Mouse (Mus musculus): ENCODE measurements at regions not wholly inside any gene's neighbourhood (a gene's known extent, or its start where the extent isn't known, plus 50 kb on each side); places are given as distances from the start of the nearest gene placed in this dataset.

DNA sequence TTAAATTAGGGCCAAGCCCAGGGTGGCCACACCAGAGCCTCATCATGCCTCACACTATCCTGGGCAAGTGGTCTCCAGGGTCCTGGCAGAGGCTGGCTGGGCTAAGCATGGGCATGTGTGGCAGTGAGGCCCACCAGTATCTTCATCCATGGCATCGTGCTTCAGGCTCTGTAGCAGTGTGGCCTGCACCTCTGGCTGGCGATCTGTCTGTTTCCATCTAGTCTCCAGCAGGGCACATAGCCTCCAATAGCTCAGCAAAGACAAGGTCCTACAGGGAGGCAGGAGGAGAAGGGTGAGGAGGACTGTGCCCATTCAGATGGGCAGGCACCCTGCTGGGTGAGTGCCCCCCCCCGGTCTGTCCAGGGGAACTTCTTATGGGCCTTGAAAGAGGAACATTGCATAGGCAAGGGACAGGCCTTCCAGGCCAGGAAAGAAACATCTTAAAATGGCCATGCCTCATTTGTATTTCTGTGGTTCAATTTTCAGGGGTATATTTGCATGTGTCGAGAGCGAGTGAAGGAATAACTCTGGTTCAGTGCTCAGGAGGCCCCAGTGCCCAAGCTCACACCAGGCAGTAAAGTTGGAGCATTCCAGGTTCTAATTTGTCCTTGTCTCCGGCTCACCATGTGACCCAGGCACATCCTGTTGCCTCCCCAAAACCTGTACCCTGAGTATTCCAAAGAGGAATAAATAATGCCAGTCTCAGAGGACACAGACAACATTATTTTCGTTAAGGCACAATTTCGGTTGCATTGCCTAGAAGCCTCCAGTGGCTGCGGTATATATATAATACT lies 60.4 kb upstream of the Ppara start:
- DNase-seq (ENCODE audit: low spot score in 2 of 2): no peak

- no peak for DNase-seq (ENCODE audit: low spot score in 2 of 2)
Observed at GRCm38 (mm10) chr15:85675126-85675525, 59.7 kb upstream of the Ppara start.

GRCm38 (mm10) chr15:85675736-85676135 lies 59.0 kb upstream of the Ppara start:
- no peak for DNase-seq (ENCODE audit: low spot score in 2 of 2)

GRCm38 (mm10) chr15:85676156-85676555 lies 58.6 kb upstream of the Ppara start:
- no peak for DNase-seq (ENCODE audit: low spot score in 2 of 2)

GRCm38 (mm10) chr15:85676871-85677270 lies 57.9 kb upstream of the Ppara start:
- no peak for DNase-seq (ENCODE audit: low spot score in 2 of 2)

DNA sequence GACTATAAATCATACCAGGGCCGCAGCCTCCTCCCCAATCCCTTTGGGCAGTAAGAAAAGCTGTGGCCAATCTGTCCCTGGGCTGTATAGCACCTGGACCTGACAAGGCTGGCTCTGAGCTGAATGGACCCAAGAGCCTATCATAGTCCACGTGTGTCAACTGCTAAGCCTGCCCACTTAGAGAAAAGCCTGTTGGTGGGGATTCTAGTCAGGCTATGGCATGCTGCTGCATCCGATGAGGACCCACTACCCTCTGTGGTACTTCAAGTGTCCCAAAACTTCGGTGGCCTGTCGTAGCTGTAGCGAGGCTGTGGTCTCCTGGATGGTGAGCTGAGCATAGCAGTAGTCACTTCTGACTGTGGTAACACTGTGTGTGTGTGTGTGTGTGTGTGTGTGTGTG lies 57.4 kb upstream of the Ppara start:
- DNase-seq (ENCODE audit: low spot score in 2 of 2): no peak

DNA sequence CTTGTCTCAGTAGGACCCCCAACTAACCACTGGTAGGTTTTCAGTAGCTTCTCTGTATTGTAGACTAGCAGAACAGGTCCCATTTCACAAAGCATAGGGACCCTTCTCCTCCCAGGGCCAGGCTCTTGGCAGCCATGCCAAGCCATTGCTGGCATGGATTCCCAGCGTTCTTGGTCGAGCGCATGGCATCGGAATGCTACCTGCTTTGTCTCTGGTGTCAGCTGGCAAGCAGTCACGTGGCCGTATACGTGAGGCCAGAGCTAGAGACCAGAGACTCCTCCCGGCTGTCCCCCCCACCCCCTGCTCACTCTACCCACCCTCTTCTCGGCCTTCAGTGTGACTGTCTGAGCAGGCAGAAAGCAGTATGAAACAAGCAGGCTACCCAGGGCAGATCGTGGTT lies 56.9 kb upstream of the Ppara start:
- peak; percentile 85 to 91 for DNase-seq (ENCODE audit: low spot score in 2 of 2)

GRCm38 (mm10) chr15:85678351-85678895 lies 56.4 kb upstream of the Ppara start:
- peak in 1 of 2 experiments; percentile 50 for DNase-seq (ENCODE audit: low spot score in 2 of 2)

GRCm38 (mm10) chr15:85678981-85679708 lies 55.6 kb upstream of the Ppara start:
- DNase-seq (ENCODE audit: low spot score in 2 of 2): peak; percentile 91 to 92

GRCm38 (mm10) chr15:85679864-85680428 lies 54.8 kb upstream of the Ppara start:
- peak in 1 of 2 experiments; percentile 54 for DNase-seq (ENCODE audit: low spot score in 2 of 2)

- peak in 1 of 2 experiments; percentile 59 for DNase-seq (ENCODE audit: low spot score in 2 of 2)
Observed at GRCm38 (mm10) chr15:85680460-85681224, 54.1 kb upstream of the Ppara start.

DNA sequence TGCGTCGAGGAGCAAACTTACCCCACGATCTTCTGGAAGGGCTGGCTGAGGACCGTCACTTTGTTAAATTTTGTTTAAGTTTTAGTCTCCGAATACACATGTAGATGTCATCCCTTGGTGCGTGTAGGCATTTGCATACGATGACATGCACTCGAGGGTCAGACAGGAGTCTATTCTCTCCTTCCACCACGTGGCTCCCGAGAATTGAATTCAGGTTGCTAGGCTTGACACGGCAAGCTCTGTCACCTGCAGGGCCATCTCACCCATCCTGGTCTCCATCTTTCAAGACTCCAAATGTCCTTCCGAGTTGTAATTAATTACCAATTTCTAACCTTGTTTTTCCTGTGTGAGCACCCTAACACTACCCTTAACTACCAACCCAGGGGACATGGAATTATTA lies 52.7 kb upstream of the Ppara start:
- DNase-seq (ENCODE audit: low spot score in 2 of 2): no peak

DNA sequence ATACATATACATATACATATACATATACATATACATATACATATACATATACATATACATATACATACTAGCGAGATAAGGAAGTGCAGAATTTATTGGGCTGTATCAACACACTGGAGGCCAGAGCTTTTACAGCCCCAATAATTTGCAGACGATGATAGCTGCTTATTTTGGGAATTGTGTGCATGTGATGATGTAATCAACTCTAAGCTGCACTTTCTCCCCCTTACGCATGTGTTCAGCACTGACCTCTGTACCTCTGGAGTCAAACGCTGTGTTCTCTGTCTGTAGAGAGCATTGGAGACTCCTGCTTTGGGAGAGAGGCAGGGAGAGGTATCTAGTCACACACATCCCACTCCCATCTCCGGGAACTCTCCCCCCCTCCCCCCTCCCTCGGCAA lies 52.0 kb upstream of the Ppara start:
- no peak for DNase-seq (ENCODE audit: low spot score in 2 of 2)

DNA sequence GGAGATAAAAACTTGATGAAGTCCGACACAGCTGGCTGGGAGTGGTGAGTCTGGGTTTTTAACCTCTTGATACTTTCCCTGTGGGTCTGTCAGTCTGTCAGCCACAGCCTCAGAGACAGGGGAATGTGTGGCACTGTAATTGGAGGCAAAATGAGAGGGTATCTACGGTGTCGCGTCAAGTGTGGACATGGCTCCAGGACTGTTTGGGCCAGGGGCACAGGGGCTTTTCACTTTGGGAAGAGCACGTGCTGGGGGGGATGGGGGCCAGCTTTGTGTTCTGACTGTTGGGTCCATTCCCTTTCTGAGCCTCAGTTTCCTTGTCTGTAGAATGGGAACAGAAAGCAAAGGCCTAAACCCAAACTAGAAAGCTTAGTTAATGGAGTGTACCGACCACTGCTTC lies 51.5 kb upstream of the Ppara start:
- DNase-seq (ENCODE audit: low spot score in 2 of 2): no peak

DNA sequence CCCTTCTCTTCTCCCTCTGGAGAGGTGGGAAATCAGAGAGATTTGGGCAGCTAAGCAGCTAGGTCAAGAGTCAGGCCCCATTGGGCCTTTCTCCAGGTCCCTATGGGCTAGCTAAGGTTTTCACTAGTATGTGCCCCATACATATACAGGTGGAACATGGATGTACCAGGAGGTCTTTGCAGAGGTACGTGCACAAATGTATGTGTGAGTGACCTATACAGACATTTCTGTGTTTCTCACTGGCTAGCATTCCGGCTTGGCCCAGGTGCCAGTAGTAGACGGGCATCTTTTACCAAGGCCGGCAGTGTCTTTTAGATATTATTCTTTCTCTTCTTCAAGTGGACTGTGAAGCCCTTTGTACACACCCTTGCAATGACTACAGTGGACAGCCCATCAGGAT lies 51.1 kb upstream of the Ppara start:
- DNase-seq (ENCODE audit: low spot score in 2 of 2): no peak

DNA sequence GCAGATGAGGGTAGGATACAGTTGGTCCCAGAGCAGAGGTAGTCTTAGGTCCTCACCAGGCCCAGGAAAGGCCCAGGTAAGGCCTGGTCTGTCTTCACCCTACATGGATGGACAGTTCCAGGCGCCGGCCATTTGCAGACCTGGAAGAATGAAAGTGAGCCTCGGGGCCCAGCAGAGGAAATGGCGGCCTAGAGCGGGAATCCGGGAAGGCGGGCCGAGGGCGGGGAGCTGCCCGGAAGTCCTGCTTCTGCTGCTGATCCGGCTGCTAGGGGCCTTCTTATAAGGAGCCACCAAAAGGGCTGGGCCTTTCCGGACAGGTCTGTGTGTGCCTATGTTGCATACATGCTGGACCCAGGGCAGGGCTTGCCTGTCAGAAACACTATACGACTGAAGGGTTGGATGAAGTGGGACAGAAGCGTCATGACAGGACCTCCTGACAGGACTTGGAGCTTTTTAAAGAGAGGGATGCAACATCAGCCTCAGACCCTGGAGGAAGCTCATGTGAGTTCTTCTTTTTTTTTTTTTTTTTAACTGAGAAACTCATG lies 50.5 kb upstream of the Ppara start:
- DNase-seq (ENCODE audit: low spot score in 2 of 2): no peak

DNA sequence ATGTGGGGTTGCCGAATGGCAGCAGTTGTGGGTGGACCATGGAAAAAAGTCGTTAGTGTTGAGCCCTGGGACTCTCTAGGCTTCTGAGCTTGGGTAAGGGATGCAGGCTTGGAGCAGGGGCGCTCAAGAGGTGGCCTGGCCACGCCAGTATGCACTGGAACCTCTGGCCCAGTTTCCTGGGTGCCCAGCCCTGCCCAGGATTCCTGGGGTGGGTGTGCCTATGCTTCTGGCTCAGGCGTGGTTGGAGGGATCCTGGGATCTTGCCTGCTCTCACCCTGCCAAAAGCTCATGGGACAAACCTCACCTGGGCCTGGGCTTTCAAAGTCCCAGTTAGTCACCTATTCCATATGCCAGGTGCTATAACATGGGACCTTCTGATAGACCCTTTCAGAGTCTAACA lies 49.9 kb upstream of the Ppara start:
- no peak for DNase-seq (ENCODE audit: low spot score in 2 of 2)

Measured in right cerebral cortex, postnatal 10 days (tissue).